In genomic region chr16:18116467-18116866, GRCm38 (mm10) we compare ENCODE assay signal across 27 mouse cellular contexts. TPM values are rescaled to one million over a fixed set of nuclear protein-coding genes. Genes with fewer than 3 reads are reported as not detected.
DNase-seq lines count a peak whose midpoint lies in the region; ATAC-seq and TF ChIP-seq lines count a peak whose summit lies in the region.
"Had no signal": no experiment of that assay in that cellular context is flagged by ENCODE, and none has a peak within 500 bp of the region (broad histone marks: within the 10 kb centered on the region; RNA-seq: fewer than 3 reads in every experiment).

No protein-coding gene starts in this region.

- H3K36me3 ChIP-seq in kidney, embryonic 14.5 days (ENCODE audit: control insufficient read depth, insufficient read depth, low read length), result no peaks in the 10 kb centered on the region
- H3K36me3 ChIP-seq: embryonic facial prominence, embryonic 12.5 days; forebrain, embryonic 12.5 days; heart, embryonic 12.5 days; heart, embryonic 15.5 days had no signal

- peak; percentile 45 for ATAC-seq in common myeloid progenitor, adult 5-6 weeks (replicated peaks; ENCODE audit: low read depth, poor library complexity, severe bottlenecking)
- peak; percentile 64 for ATAC-seq in granulocyte monocyte progenitor cell, adult 5-6 weeks (replicated peaks; ENCODE audit: poor library complexity, severe bottlenecking)
- ATAC-seq in kidney, embryonic 14.5 days (ENCODE audit: low FRiP score, low TSS enrichment), result no peak
- ATAC-seq: CD4-positive, CD25-positive, alpha-beta regulatory T cell, adult 4 months; forebrain, embryonic 16.5 days; hindbrain, postnatal 0 days; inflammation-experienced regulatory T-cells, adult 6 months; intestine, postnatal 0 days had no signal

- WGBS in cerebellum, adult 2 months, result 78% methylated on average over 4 of the region's 4 CpGs
- 74% methylated on average over 4 of the region's 4 CpGs for WGBS in kidney, embryonic 14.5 days

- DNase-seq in cerebellum, adult 9-11 months, result peak; percentile 23
- DNase-seq in cerebellum, adult 2 months, result no peak
- DNase-seq in layer of hippocampus, adult 2 months (ENCODE audit: low spot score in 2 of 2), result no peak
- no peak for DNase-seq in layer of hippocampus, adult 8-10 months (ENCODE audit: low spot score in 2 of 2)
- DNase-seq in embryo, embryonic 10 days (ENCODE audit: low spot score), result no peak
- DNase-seq: adrenal gland, adult 2 months; adrenal gland, postnatal 14 days; gastrocnemius, adult 2 months; gastrocnemius, postnatal 14 days; heart, adult 18-20 months; heart, postnatal 10 days; heart, postnatal 36 days had no signal

- no peak overlapping the region for H3K4me3 ChIP-seq in cerebellum, adult 2 months (replicated peaks; ENCODE audit: insufficient read depth, low read depth, low read length)
- no peak overlapping the region for H3K4me3 ChIP-seq in layer of hippocampus, adult 2 months
- no peak overlapping the region for H3K4me3 ChIP-seq in kidney, embryonic 14.5 days (ENCODE audit: low read length)
- H3K4me3 ChIP-seq: embryonic facial prominence, embryonic 12.5 days; erythroblast, embryonic 14.5 days; forebrain, embryonic 12.5 days; gastrocnemius, adult 2 months; heart, embryonic 12.5 days; heart, embryonic 15.5 days had no signal

- no peak for TF ChIP-seq POLR2A in cerebellum, adult 2 months (IDR thresholded peaks at IDR 0.05; ENCODE audit: borderline replicate concordance, insufficient read depth, low read length)

- H3K27me3 ChIP-seq in cerebellum, adult 2 months (ENCODE audit: control insufficient read depth, insufficient read depth, low read length), result no peaks in the 10 kb centered on the region
- no peaks in the 10 kb centered on the region; the same call in 1 of the 2 replicates for H3K27me3 ChIP-seq in kidney, embryonic 14.5 days (ENCODE audit: control insufficient read depth, insufficient read depth, low read length)
- H3K27me3 ChIP-seq: embryonic facial prominence, embryonic 12.5 days had no signal

- no peak for TF ChIP-seq CTCF in cerebellum, adult 2 months (IDR thresholded peaks at IDR 0.05; ENCODE audit: borderline replicate concordance, insufficient read depth, low read depth, low read length)
- no peak for TF ChIP-seq CTCF in layer of hippocampus, adult 2 months (conservative IDR thresholded peaks at IDR 0.05)

- H3K9ac ChIP-seq in kidney, embryonic 14.5 days (ENCODE audit: low read depth, low read length), result no peak overlapping the region
- H3K9ac ChIP-seq: embryonic facial prominence, embryonic 12.5 days; forebrain, embryonic 12.5 days; heart, embryonic 12.5 days; heart, embryonic 15.5 days; hindbrain, embryonic 14.5 days had no signal

- no peak overlapping the region for H3K4me2 ChIP-seq in kidney, embryonic 14.5 days (replicated peaks; ENCODE audit: low read depth, low read length)
- H3K4me2 ChIP-seq: embryonic facial prominence, embryonic 12.5 days; forebrain, embryonic 12.5 days; heart, embryonic 12.5 days; heart, embryonic 15.5 days; hindbrain, embryonic 14.5 days had no signal

- H3K9me3 ChIP-seq in kidney, embryonic 14.5 days (ENCODE audit: control insufficient read depth, low read length), result no peaks in the 10 kb centered on the region; the same call in 1 of the 2 replicates
- H3K9me3 ChIP-seq: embryonic facial prominence, embryonic 12.5 days; forebrain, embryonic 12.5 days; heart, embryonic 15.5 days had no signal

- no peak overlapping the region for H3K27ac ChIP-seq in cerebellum, adult 2 months (ENCODE audit: insufficient read depth, low read length)
- peak overlapping the region; percentile 87 for H3K27ac ChIP-seq in layer of hippocampus, adult 2 months
- no peak overlapping the region for H3K27ac ChIP-seq in kidney, embryonic 14.5 days (ENCODE audit: low read depth, low read length)
- H3K27ac ChIP-seq: embryonic facial prominence, embryonic 12.5 days; forebrain, embryonic 12.5 days; gastrocnemius, adult 2 months; heart, embryonic 15.5 days; hindbrain, embryonic 14.5 days; hindbrain, postnatal 0 days had no signal

- peaks cover 23% of the 10 kb centered on the region for H3K4me1 ChIP-seq in cerebellum, adult 2 months (ENCODE audit: control insufficient read depth, insufficient read depth, low read length)
- H3K4me1 ChIP-seq in kidney, embryonic 14.5 days (ENCODE audit: control insufficient read depth, insufficient read depth, low read length), result no peaks in the 10 kb centered on the region
- H3K4me1 ChIP-seq: heart, embryonic 15.5 days had no signal

RNA-seq across cellular contexts. Expression of gene Rtn4r, which starts 11.0 kb away (rescaled TPM):
- polyA plus RNA-seq in cerebellum, adult 2 months (2012; rRNA removed), result 82.9 and 97.4 TPM in 2 replicates
- total RNA-seq in layer of hippocampus, adult 2 months (2021), result 100 to 1,000 TPM; 106 to 111 TPM
- total RNA-seq in layer of hippocampus, adult 8-10 months (2022), result 10 to 100 TPM; 96.1 to 98.8 (median 97.6) TPM
- total RNA-seq in common myeloid progenitor, adult 5-6 weeks (2017), result 1.3 and 2.6 TPM in 2 replicates
- total RNA-seq in granulocyte monocyte progenitor cell, adult 5-6 weeks (2014; fragmentation: Nextera tagmentation), result 4.5 and 14.7 TPM in 2 replicates
- total RNA-seq in granulocyte monocyte progenitor cell, adult 5-6 weeks (2017), result 2.7 and 2.9 TPM in 2 replicates
- polyA plus RNA-seq in kidney, embryonic 14.5 days (2014; fragmentation: Nextera tagmentation; extraction: Ambion mirVana), result 3.6 and 4.7 TPM in 2 replicates
- total RNA-seq: gastrocnemius, adult 2 months; MEL had no signal
- polyA plus RNA-seq: CD4-positive, CD25-positive, alpha-beta regulatory T cell, adult 4 months; inflammation-experienced regulatory T-cells, adult 6 months had no signal

RNA-seq across cellular contexts. Expression of gene Prodh, which starts 26.5 kb away (rescaled TPM):
- polyA plus RNA-seq in cerebellum, adult 2 months (2012; rRNA removed), result 45.1 and 55.8 TPM in 2 replicates
- 10 to 100 TPM; 45.1 to 48.2 TPM for total RNA-seq in layer of hippocampus, adult 2 months (2021)
- 10 to 100 TPM; 39.8 to 45.6 (median 40.5) TPM for total RNA-seq in layer of hippocampus, adult 8-10 months (2022)
- 48.6 and 59.7 TPM in 2 replicates for total RNA-seq in common myeloid progenitor, adult 5-6 weeks (2017)
- 30.0 and 39.3 TPM in 2 replicates for total RNA-seq in granulocyte monocyte progenitor cell, adult 5-6 weeks (2014; fragmentation: Nextera tagmentation)
- total RNA-seq in granulocyte monocyte progenitor cell, adult 5-6 weeks (2017), result 57.8 and 64.9 TPM in 2 replicates
- 21.5 and 21.6 TPM in 2 replicates for polyA plus RNA-seq in kidney, embryonic 14.5 days (2014; fragmentation: Nextera tagmentation; extraction: Ambion mirVana)

Comparison
In these comparisons a context has a peak if more than half of its experiments do, and no peak if none do; other contexts are left out.
1. RNA of gene Rtn4r, which starts 11.0 kb away (total RNA-seq): 106 to 111 TPM in layer of hippocampus, adult 2 months and 96.1 to 98.8 TPM in layer of hippocampus, adult 8-10 months; 2.7 to 14.7 TPM in granulocyte monocyte progenitor cell, adult 5-6 weeks and 1.3 to 2.6 TPM in common myeloid progenitor, adult 5-6 weeks; every median in the first group is over 4 times any median in the second.